Mouse (Mus musculus) splenic B cell, adult 2 months (primary cell): ENCODE results near the gene Pnrc1.

Experiments
- DNase-seq: peaks from one replicate; pipeline ENCODE4 v3.0.0-alpha.2; 2011; ENCODE audit warnings: low read depth, low spot score
- H3K27me3 ChIP-seq: 2 replicates; pipeline ENCODE4 v1.6.1; 2012; ENCODE audit warnings: mild to moderate bottlenecking, low read length, moderate library complexity, mixed read lengths; ENCODE audit not compliant: control insufficient read depth, poor library complexity, insufficient read depth, severe bottlenecking
- H3K36me3 ChIP-seq: 2 replicates; pipeline ENCODE4 v1.6.1; 2012; ENCODE audit warnings: mild to moderate bottlenecking, low read length, moderate library complexity, mixed read lengths; ENCODE audit not compliant: control insufficient read depth, poor library complexity, insufficient read depth, severe bottlenecking

The Pnrc1 gene

GRCm38 (mm10) chr4:33208881-33209841, 80.8 kb downstream of the Pnrc1 start, which contains the start of gene Srsf12:
Gene Srsf12 (plus strand): TSS chr4:33208991.
- Histone ChIP-seq H3K36me3 (no peaks in the 10 kb centered on the region), H3K27me3 (no peaks in the 10 kb centered on the region; the same call in 1 of the 2 replicates)
- peak; percentile 54 for DNase-seq

- DNase-seq, result no peak
- Histone ChIP-seq H3K27me3 (no peaks in the 10 kb centered on the region; the same call in 1 of the 2 replicates), H3K36me3 (no peaks in the 10 kb centered on the region)
Observed at GRCm38 (mm10) chr4:33207551-33207950, 82.4 kb downstream of the Pnrc1 start.

- Histone ChIP-seq H3K27me3 (no peaks in the 10 kb centered on the region; the same call in 1 of the 2 replicates), H3K36me3 (no peaks in the 10 kb centered on the region)
- peak; percentile 66 for DNase-seq
Observed at GRCm38 (mm10) chr4:33204682-33205081, 85.3 kb downstream of the Pnrc1 start.

GRCm38 (mm10) chr4:33198117-33198516, 91.8 kb downstream of the Pnrc1 start:
- Histone ChIP-seq H3K36me3 (no peaks in the 10 kb centered on the region), H3K27me3 (no peaks in the 10 kb centered on the region)
- DNase-seq, result no peak
